ENCODE assay signal across 9 mouse cellular contexts in genomic region chr16:10452445-10452896, GRCm38 (mm10). TPM values are rescaled to one million over a fixed set of nuclear protein-coding genes. Genes with fewer than 3 reads are reported as not detected.
DNase-seq lines count a peak whose midpoint lies in the region; ATAC-seq and TF ChIP-seq lines count a peak whose summit lies in the region.
"Had no signal": no experiment of that assay in that cellular context is flagged by ENCODE, and none has a peak within 500 bp of the region (broad histone marks: within the 10 kb centered on the region; RNA-seq: fewer than 3 reads in every experiment).

No protein-coding gene starts in this region.

- no peak overlapping the region for H3K4me3 ChIP-seq in forebrain, embryonic 11.5 days (ENCODE audit: low read depth, low read length)
- no peak overlapping the region for H3K4me3 ChIP-seq in forebrain, embryonic 10.5 days
- no peak overlapping the region for H3K4me3 ChIP-seq in forebrain, postnatal 0 days (ENCODE audit: low read depth, low read length)
- H3K4me3 ChIP-seq: embryonic facial prominence, embryonic 13.5 days had no signal

- no peak for TF ChIP-seq CTCF in forebrain, postnatal 0 days (IDR thresholded peaks at IDR 0.05; ENCODE audit: low read depth)

- no peaks in the 10 kb centered on the region for H3K27me3 ChIP-seq in forebrain, embryonic 11.5 days (ENCODE audit: control insufficient read depth, insufficient read depth, low read length)
- no peaks in the 10 kb centered on the region for H3K27me3 ChIP-seq in forebrain, embryonic 10.5 days (ENCODE audit: poor library complexity, severe bottlenecking)
- H3K27me3 ChIP-seq in forebrain, postnatal 0 days (ENCODE audit: insufficient read depth, low read length) = no peaks in the 10 kb centered on the region
- H3K27me3 ChIP-seq: embryonic facial prominence, embryonic 13.5 days had no signal

- no peaks in the 10 kb centered on the region for H3K36me3 ChIP-seq in forebrain, embryonic 11.5 days (ENCODE audit: control insufficient read depth, insufficient read depth, low read length)
- no peaks in the 10 kb centered on the region for H3K36me3 ChIP-seq in forebrain, embryonic 10.5 days (replicated peaks)
- no peaks in the 10 kb centered on the region for H3K36me3 ChIP-seq in forebrain, postnatal 0 days (ENCODE audit: insufficient read depth)
- H3K36me3 ChIP-seq: embryonic facial prominence, embryonic 13.5 days had no signal

- peak; percentile 13 for DNase-seq in forebrain, embryonic 11.5 days (ENCODE audit: low spot score)
- DNase-seq in forebrain, embryonic 10.5 days (ENCODE audit: extremely low spot score, low spot score) = no peak
- peak; percentile 87 for DNase-seq in adrenal gland, adult 8-10 months
- DNase-seq in forebrain, postnatal 0 days = peak; percentile 78
- peak; percentile 90 for DNase-seq in heart, postnatal 4 days
- peak; percentile 40 to 51 for DNase-seq in left cerebral cortex, adult 18-20 months (ENCODE audit: low spot score in 2 of 2)
- DNase-seq in monocyte, adult 2 months (ENCODE audit: low read depth in 1 of 2, low spot score in 2 of 2) = peak; percentile 21 to 69
- peak; percentile 22 for DNase-seq in thymus, postnatal 4 days

- H3K27ac ChIP-seq in forebrain, embryonic 11.5 days (ENCODE audit: low read depth, low read length) = no peak overlapping the region
- no peak overlapping the region for H3K27ac ChIP-seq in forebrain, embryonic 10.5 days
- no peak overlapping the region for H3K27ac ChIP-seq in forebrain, postnatal 0 days (ENCODE audit: low read depth, low read length)
- H3K27ac ChIP-seq: embryonic facial prominence, embryonic 13.5 days had no signal

- no peak overlapping the region for H3K9ac ChIP-seq in forebrain, embryonic 11.5 days (ENCODE audit: low read length)
- H3K9ac ChIP-seq in forebrain, postnatal 0 days = no peak overlapping the region
- H3K9ac ChIP-seq: embryonic facial prominence, embryonic 13.5 days had no signal

- no peak for ATAC-seq in forebrain, embryonic 11.5 days (replicated peaks; ENCODE audit: low FRiP score)
- ATAC-seq in forebrain, postnatal 0 days = peak; percentile 92

- H3K9me3 ChIP-seq in forebrain, embryonic 11.5 days (ENCODE audit: control insufficient read depth, low read length) = no peaks in the 10 kb centered on the region
- no peaks in the 10 kb centered on the region for H3K9me3 ChIP-seq in forebrain, embryonic 10.5 days
- H3K9me3 ChIP-seq in forebrain, postnatal 0 days (ENCODE audit: low read length) = no peaks in the 10 kb centered on the region
- H3K9me3 ChIP-seq: embryonic facial prominence, embryonic 13.5 days had no signal

- H3K4me1 ChIP-seq in forebrain, embryonic 11.5 days (replicated peaks; ENCODE audit: control insufficient read depth, insufficient read depth, low read length) = peaks cover 3% of the 10 kb centered on the region; the same call in 1 of the 2 replicates
- peaks cover 6% of the 10 kb centered on the region for H3K4me1 ChIP-seq in forebrain, embryonic 10.5 days
- H3K4me1 ChIP-seq in forebrain, postnatal 0 days (ENCODE audit: insufficient read depth) = peaks cover 4% of the 10 kb centered on the region; the same call in 1 of the 2 replicates

- 92% methylated on average over 8 of the region's 8 CpGs for WGBS in forebrain, embryonic 11.5 days
- WGBS in forebrain, embryonic 10.5 days = 92% methylated on average over 8 of the region's 8 CpGs
- WGBS in forebrain, postnatal 0 days = 46% methylated on average over 8 of the region's 8 CpGs

- no peak overlapping the region for H3K4me2 ChIP-seq in forebrain, embryonic 11.5 days (ENCODE audit: low read depth, low read length, severe bottlenecking)
- no peak overlapping the region for H3K4me2 ChIP-seq in forebrain, postnatal 0 days (ENCODE audit: low read depth)
- H3K4me2 ChIP-seq: embryonic facial prominence, embryonic 13.5 days had no signal

RNA-seq across cellular contexts. Expression of gene Tvp23a, which starts 5.3 kb away (rescaled TPM):
- 22.8 and 23.8 TPM in 2 replicates for polyA plus RNA-seq in forebrain, embryonic 11.5 days (2014; fragmentation: Nextera tagmentation; extraction: Ambion mirVana)
- polyA plus RNA-seq in forebrain, embryonic 10.5 days (2016; fragmentation: Nextera tagmentation; extraction: Ambion mirVana) = 20.5 and 20.8 TPM in 2 replicates
- total RNA-seq in adrenal gland, adult 8-10 months (2022) = 1 to 10 TPM; 1.5 to 3.6 (median 3.2) TPM
- total RNA-seq in forebrain, postnatal 0 days (2014; rRNA removed) = 61.9 and 78.1 TPM in 2 replicates
- 37.6 and 46.3 TPM in 2 replicates for polyA plus RNA-seq in forebrain, postnatal 0 days (2015; fragmentation: Nextera tagmentation; extraction: Ambion mirVana)
- 1 to 10 TPM; 1.1 to 1.4 TPM for total RNA-seq in heart, postnatal 4 days (2021)
- 10 to 100 TPM; 28.1 to 28.2 TPM for total RNA-seq in left cerebral cortex, adult 18-20 months (2021)

RNA-seq across cellular contexts. Expression of gene Ciita, which starts 27.4 kb away (rescaled TPM):
- polyA plus RNA-seq in forebrain, embryonic 11.5 days (2014; fragmentation: Nextera tagmentation; extraction: Ambion mirVana) = 0.35 and 0.63 TPM in 2 replicates
- 0.10 TPM in 2 replicates for polyA plus RNA-seq in forebrain, embryonic 10.5 days (2016; fragmentation: Nextera tagmentation; extraction: Ambion mirVana)
- 1 to 10 TPM; 1.8 to 6.0 (median 4.7) TPM for total RNA-seq in adrenal gland, adult 8-10 months (2022)
- total RNA-seq in forebrain, postnatal 0 days (2014; rRNA removed) = not detected in 2 replicates
- 0.06 and 0.10 TPM in 2 replicates for polyA plus RNA-seq in forebrain, postnatal 0 days (2015; fragmentation: Nextera tagmentation; extraction: Ambion mirVana)
- under 1 TPM; 0.07 to 0.19 TPM for total RNA-seq in heart, postnatal 4 days (2021)
- total RNA-seq in left cerebral cortex, adult 18-20 months (2021) = under 1 TPM; 0.19 to 0.37 TPM

RNA-seq across cellular contexts. Expression of gene Nubp1, which starts 40.7 kb away (rescaled TPM):
- polyA plus RNA-seq in forebrain, embryonic 11.5 days (2014; fragmentation: Nextera tagmentation; extraction: Ambion mirVana) = 69.1 and 71.3 TPM in 2 replicates
- polyA plus RNA-seq in forebrain, embryonic 10.5 days (2016; fragmentation: Nextera tagmentation; extraction: Ambion mirVana) = 80.9 and 81.3 TPM in 2 replicates
- 10 to 100 TPM; 25.7 to 32.1 (median 28.4) TPM for total RNA-seq in adrenal gland, adult 8-10 months (2022)
- total RNA-seq in forebrain, postnatal 0 days (2014; rRNA removed) = 32.1 and 34.5 TPM in 2 replicates
- 25.7 and 32.2 TPM in 2 replicates for polyA plus RNA-seq in forebrain, postnatal 0 days (2015; fragmentation: Nextera tagmentation; extraction: Ambion mirVana)
- 10 to 100 TPM; 18.8 to 18.9 TPM for total RNA-seq in heart, postnatal 4 days (2021)
- total RNA-seq in left cerebral cortex, adult 18-20 months (2021) = 10 to 100 TPM; 16.3 to 18.5 TPM

RNA-seq across cellular contexts. Expression of gene Tekt5, which starts 57.2 kb away (rescaled TPM):
- 0.15 TPM in 1 of 2 replicates, not detected in the other for polyA plus RNA-seq in forebrain, embryonic 11.5 days (2014; fragmentation: Nextera tagmentation; extraction: Ambion mirVana)
- 0.10 TPM in 1 of 2 replicates, not detected in the other for polyA plus RNA-seq in forebrain, embryonic 10.5 days (2016; fragmentation: Nextera tagmentation; extraction: Ambion mirVana)
- total RNA-seq in adrenal gland, adult 8-10 months (2022) = not detected
- total RNA-seq in forebrain, postnatal 0 days (2014; rRNA removed) = 3.9 and 5.4 TPM in 2 replicates
- 8.7 and 11.8 TPM in 2 replicates for polyA plus RNA-seq in forebrain, postnatal 0 days (2015; fragmentation: Nextera tagmentation; extraction: Ambion mirVana)
- total RNA-seq in heart, postnatal 4 days (2021) = under 1 TPM; 0.33 to 0.34 TPM
- 10 to 100 TPM in 1 of 2 experiments, 1 to 10 TPM in 1; 9.0 to 10.7 TPM for total RNA-seq in left cerebral cortex, adult 18-20 months (2021)

Comparison
In these comparisons a context has a peak if more than half of its experiments do, and no peak if none do; other contexts are left out.
1. RNA of gene Tvp23a, which starts 5.3 kb away (total RNA-seq): 61.9 to 78.1 TPM in forebrain, postnatal 0 days and 28.1 to 28.2 TPM in left cerebral cortex, adult 18-20 months; 1.5 to 3.6 TPM in adrenal gland, adult 8-10 months and 1.1 to 1.4 TPM in heart, postnatal 4 days; every median in the first group is over 4 times any median in the second.